In genomic region chrX:161961176-161961575, GRCm38 (mm10) we compare ENCODE assay signal across 9 mouse cellular contexts.
DNase-seq lines count a peak whose midpoint lies in the region; ATAC-seq and TF ChIP-seq lines count a peak whose summit lies in the region.
"Had no signal": no experiment of that assay in that cellular context is flagged by ENCODE, and none has a peak within 500 bp of the region (broad histone marks: within the 10 kb centered on the region; RNA-seq: fewer than 3 reads in every experiment).

No protein-coding gene starts in this region.

- 45% methylated on average over 4 of the region's 4 CpGs for WGBS in neural tube, embryonic 14.5 days
- 47% methylated on average over 4 of the region's 4 CpGs for WGBS in neural tube, embryonic 15.5 days
- WGBS in heart, postnatal 0 days: 33% methylated on average over 4 of the region's 4 CpGs
- 35% methylated on average over 4 of the region's 4 CpGs for WGBS in lung, adult 2 months

- peak; percentile 44; the same call in 1 of the 2 replicates for ATAC-seq in neural tube, embryonic 14.5 days (ENCODE audit: low read depth)
- ATAC-seq in neural tube, embryonic 15.5 days (ENCODE audit: low FRiP score): no peak
- ATAC-seq in heart, postnatal 0 days (ENCODE audit: insufficient read depth, low read depth): no peak

- no peak for TF ChIP-seq EP300 in heart, postnatal 0 days (IDR thresholded peaks at IDR 0.05; ENCODE audit: low read depth)

- peak; percentile 90 for DNase-seq in cerebellum, adult 11-12 months
- DNase-seq in heart, postnatal 0 days (ENCODE audit: low spot score): peak; percentile 26
- peak; percentile 4 for DNase-seq in lung, adult 2 months
- no peak for DNase-seq in thymus, postnatal 14 days
- no peak for DNase-seq in layer of hippocampus, adult 2 months (ENCODE audit: low spot score in 2 of 2)
- DNase-seq in left cerebral cortex, postnatal 36 days (ENCODE audit: low spot score in 2 of 2): no peak

- no peak overlapping the region for H3K27ac ChIP-seq in neural tube, embryonic 14.5 days (ENCODE audit: low read depth, low read length)
- no peak overlapping the region for H3K27ac ChIP-seq in neural tube, embryonic 15.5 days (replicated peaks)
- no peak overlapping the region for H3K27ac ChIP-seq in heart, postnatal 0 days (ENCODE audit: low read depth)
- no peak overlapping the region for H3K27ac ChIP-seq in layer of hippocampus, adult 2 months
- H3K27ac ChIP-seq: neural tube, embryonic 12.5 days had no signal

- no peaks in the 10 kb centered on the region for H3K27me3 ChIP-seq in neural tube, embryonic 14.5 days (ENCODE audit: control insufficient read depth, insufficient read depth, low read length)
- H3K27me3 ChIP-seq in neural tube, embryonic 15.5 days (replicated peaks): no peaks in the 10 kb centered on the region; the same call in 1 of the 2 replicates
- H3K27me3 ChIP-seq in heart, postnatal 0 days (ENCODE audit: control insufficient read depth, insufficient read depth, low read length): no peaks in the 10 kb centered on the region
- H3K27me3 ChIP-seq: neural tube, embryonic 12.5 days had no signal

- no peaks in the 10 kb centered on the region for H3K36me3 ChIP-seq in neural tube, embryonic 14.5 days (ENCODE audit: control insufficient read depth, insufficient read depth, low read length)
- no peaks in the 10 kb centered on the region for H3K36me3 ChIP-seq in neural tube, embryonic 15.5 days
- H3K36me3 ChIP-seq in heart, postnatal 0 days (replicated peaks; ENCODE audit: control insufficient read depth, insufficient read depth, low read length): no peaks in the 10 kb centered on the region
- H3K36me3 ChIP-seq: neural tube, embryonic 12.5 days had no signal

- no peak overlapping the region for H3K4me2 ChIP-seq in neural tube, embryonic 14.5 days (ENCODE audit: low read depth, low read length)
- no peak overlapping the region for H3K4me2 ChIP-seq in neural tube, embryonic 15.5 days
- no peak overlapping the region for H3K4me2 ChIP-seq in heart, postnatal 0 days (ENCODE audit: low read depth, low read length)
- H3K4me2 ChIP-seq: neural tube, embryonic 12.5 days had no signal

- no peak overlapping the region for H3K4me3 ChIP-seq in neural tube, embryonic 14.5 days (ENCODE audit: low read depth, low read length)
- H3K4me3 ChIP-seq in neural tube, embryonic 15.5 days (replicated peaks): no peak overlapping the region
- no peak overlapping the region for H3K4me3 ChIP-seq in heart, postnatal 0 days (ENCODE audit: low read depth, low read length)
- H3K4me3 ChIP-seq in lung, adult 2 months (replicated peaks; ENCODE audit: extremely low read depth, low read depth, low read length): no peak overlapping the region
- H3K4me3 ChIP-seq in layer of hippocampus, adult 2 months: no peak overlapping the region
- H3K4me3 ChIP-seq: neural tube, embryonic 12.5 days had no signal

- H3K4me1 ChIP-seq in neural tube, embryonic 14.5 days (ENCODE audit: control insufficient read depth, insufficient read depth, low read length): no peaks in the 10 kb centered on the region
- H3K4me1 ChIP-seq in neural tube, embryonic 15.5 days: no peaks in the 10 kb centered on the region
- no peaks in the 10 kb centered on the region for H3K4me1 ChIP-seq in heart, postnatal 0 days (ENCODE audit: control insufficient read depth, insufficient read depth)
- H3K4me1 ChIP-seq in lung, adult 2 months (ENCODE audit: control insufficient read depth, insufficient read depth, low read length): no peaks in the 10 kb centered on the region
- H3K4me1 ChIP-seq: neural tube, embryonic 12.5 days had no signal

- H3K9me3 ChIP-seq in neural tube, embryonic 14.5 days (ENCODE audit: control insufficient read depth, low read length): no peaks in the 10 kb centered on the region
- no peaks in the 10 kb centered on the region for H3K9me3 ChIP-seq in neural tube, embryonic 15.5 days (replicated peaks)
- no peaks in the 10 kb centered on the region for H3K9me3 ChIP-seq in heart, postnatal 0 days (replicated peaks; ENCODE audit: control insufficient read depth, low read length)
- H3K9me3 ChIP-seq: neural tube, embryonic 12.5 days had no signal

- TF ChIP-seq CTCF in heart, postnatal 0 days (IDR thresholded peaks at IDR 0.05; ENCODE audit: low read depth): no peak
- no peak for TF ChIP-seq CTCF in lung, adult 2 months (IDR thresholded peaks at IDR 0.05; ENCODE audit: insufficient read depth, low read length)
- TF ChIP-seq CTCF in layer of hippocampus, adult 2 months (conservative IDR thresholded peaks at IDR 0.05): no peak

- H3K9ac ChIP-seq in neural tube, embryonic 14.5 days (replicated peaks; ENCODE audit: low read depth, low read length): no peak overlapping the region
- H3K9ac ChIP-seq in neural tube, embryonic 15.5 days (replicated peaks): no peak overlapping the region
- H3K9ac ChIP-seq in heart, postnatal 0 days (replicated peaks; ENCODE audit: low read depth, low read length): no peak overlapping the region
- H3K9ac ChIP-seq: neural tube, embryonic 12.5 days had no signal

- intact Hi-C loops in left cerebral cortex, postnatal 36 days (cut with DNase I): no loop called here

- TF ChIP-seq POLR2A in lung, adult 2 months (IDR thresholded peaks at IDR 0.05; ENCODE audit: borderline replicate concordance, extremely low read depth, low read depth, low read length): no peak

Comparison
In these comparisons a context has a peak if more than half of its experiments do, and no peak if none do; other contexts are left out.
1. DNase-seq: peak in cerebellum, adult 11-12 months (single experiment), heart, postnatal 0 days (single experiment) and lung, adult 2 months (single experiment); none in thymus, postnatal 14 days (single experiment), layer of hippocampus, adult 2 months (0 of 2) and left cerebral cortex, postnatal 36 days (0 of 2).